Mouse (Mus musculus) spleen, embryonic (tissue): ENCODE measurements around the gene Tspan33.

Experiments
- CTCF ChIA-PET: fragments of 350-600 bp; sonication (Branson Sonifier 250); formaldehyde crosslinking; loops from one replicate; lab custom pipeline; 2022; lab: Charles Lee

Gene Tspan33

DNA sequence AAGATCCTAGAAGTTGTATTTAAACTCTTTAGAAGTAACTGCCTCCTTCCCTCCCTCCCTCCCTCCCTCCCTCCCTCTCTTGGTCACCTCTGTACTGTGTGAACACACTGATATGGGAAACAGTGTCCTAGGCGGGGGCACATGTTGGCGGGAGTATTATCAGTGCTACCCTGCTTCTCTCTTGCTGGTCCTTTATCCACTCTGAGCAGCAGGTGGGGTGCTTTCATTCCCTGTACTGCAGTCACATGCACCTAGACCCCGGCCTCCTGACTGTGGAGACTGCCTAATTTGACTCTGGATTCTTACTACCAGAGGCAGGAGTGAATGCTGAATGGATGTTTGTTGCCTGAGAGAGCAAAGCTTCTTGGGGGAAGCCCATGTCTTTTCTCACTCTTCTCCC lies 3.5 kb downstream of the Tspan33 start:
- CTCF ChIA-PET = no interaction called here

DNA sequence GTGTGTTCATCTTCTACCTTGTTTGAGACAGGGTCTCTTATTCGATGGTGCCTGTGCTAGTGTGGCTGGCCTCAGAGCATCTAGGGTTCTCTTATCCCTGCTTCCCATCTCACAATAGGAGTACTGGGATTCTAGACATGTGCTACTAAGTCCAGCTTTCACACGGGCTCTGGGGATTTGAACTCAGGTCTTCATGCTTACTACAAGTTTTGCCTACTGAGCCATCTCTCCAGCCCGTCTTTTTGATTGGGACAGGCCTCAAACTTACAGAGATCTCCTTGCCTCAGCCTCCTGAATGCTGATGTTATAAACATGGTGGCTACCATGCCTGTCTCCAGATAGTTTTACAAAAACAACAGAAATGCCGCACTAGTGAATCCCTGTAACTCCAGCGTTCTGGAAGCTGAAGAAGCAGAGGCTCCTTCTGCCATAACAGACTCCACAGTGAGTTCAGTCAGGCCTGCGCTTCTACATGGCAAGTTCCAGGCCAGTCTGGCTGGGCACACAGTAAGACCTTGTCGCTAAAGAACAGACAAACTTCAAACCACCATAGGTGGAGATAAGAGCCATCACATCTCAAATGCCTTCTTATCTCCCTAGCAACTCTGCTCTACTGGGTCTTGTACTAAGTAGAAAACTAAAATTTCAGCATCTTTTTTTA lies 5.2 kb downstream of the Tspan33 start:
- CTCF ChIA-PET = no interaction called here

DNA sequence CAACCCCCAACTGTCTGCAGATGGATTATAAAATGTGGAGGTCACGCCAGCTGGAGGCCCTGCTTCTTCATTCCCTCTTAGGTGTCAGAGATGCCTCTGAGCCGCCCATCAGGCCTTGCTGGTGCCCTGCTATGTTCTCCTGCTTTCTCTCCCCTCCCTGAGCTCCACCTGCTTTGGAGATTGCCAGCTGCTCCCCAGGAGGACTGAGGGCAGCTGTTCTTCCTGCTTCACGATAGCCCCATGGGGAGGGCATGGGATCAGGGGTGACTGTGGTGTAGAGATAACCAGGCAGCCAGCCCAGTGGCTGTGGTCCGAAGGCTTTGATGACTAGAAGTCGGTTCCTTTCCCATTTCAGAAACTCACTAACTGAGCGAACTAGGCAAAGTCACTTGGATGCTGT lies 7.0 kb downstream of the Tspan33 start:
- CTCF ChIA-PET = no interaction called here

DNA sequence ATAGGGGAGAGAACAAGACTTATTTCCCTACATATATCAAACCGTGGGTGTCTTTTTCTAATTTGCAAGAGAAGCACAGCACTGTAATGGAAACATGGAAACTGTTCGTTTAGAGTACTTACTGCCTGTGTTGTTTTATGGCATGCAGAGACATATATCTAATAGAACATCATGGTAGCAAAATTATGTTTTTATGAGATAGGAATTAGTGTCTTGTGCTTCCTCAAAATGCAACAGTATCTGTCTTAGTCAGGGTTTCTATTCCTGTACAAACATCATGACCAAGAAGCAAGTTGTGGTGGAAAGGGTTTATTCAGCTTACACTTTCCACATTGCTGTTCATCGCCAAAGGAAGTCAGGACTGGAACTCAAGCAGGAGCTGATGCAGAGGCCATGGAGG lies 8.1 kb downstream of the Tspan33 start:
- CTCF ChIA-PET = no interaction called here

DNA sequence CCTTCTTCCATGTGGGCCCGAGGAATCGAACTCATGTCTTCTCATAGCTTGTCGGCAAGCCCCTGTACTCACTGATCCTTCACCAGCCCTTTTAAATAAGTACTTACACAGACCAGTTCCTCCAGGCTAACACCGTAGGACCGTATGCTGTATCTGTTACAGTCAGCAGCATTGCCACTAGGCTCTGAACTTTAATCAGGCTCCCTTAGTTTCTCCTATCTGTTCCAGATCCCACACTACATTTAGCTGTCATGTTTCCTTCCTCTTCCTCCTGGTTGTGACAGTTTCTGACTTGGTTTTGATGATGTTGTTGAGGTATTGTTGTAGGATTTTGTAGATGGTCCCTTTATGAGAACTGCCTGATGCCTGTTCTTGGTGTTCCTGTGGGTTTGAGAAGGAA lies 10.1 kb downstream of the Tspan33 start:
- CTCF ChIA-PET = no interaction called here

DNA sequence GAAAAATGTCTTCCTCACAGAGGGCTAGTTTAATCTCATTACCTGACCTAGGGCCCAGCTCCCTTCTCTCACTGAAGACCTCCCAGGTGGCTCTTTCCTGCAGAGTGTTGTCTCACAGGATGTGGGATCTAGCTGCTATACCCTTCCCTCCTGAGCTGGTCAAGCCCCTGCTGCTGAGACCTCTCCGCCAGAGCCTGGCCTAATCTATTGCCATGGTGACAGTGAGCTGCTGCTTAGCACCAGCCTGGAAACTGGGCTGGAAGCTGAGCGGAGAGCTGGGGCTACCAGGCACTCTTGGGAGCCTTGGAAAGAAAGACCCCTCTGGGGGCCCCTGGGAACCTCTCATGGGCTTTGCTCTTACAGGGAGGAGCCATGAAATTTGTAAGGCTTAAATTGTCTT lies 13.9 kb downstream of the Tspan33 start:
- CTCF ChIA-PET = no interaction called here

DNA sequence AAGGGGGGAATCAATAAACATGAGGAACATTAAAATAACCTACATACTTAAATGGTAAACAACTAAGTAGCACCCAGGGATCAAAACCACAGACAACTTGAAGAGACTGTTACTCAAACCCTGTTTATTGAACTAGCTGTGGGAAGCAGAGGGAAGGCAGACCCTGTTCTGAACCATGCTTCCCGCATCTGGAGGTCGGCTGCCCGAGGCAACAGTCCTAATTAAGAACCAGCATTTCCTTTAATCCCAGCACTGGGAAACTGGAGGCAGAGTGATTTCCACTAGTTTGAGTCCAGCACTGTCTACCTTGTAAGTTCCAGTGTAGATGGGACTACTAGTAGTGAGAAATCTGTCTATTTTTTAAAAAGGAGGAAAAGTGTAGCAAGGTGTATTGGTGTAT lies 17.3 kb downstream of the Tspan33 start:
- CTCF ChIA-PET = no interaction called here

DNA sequence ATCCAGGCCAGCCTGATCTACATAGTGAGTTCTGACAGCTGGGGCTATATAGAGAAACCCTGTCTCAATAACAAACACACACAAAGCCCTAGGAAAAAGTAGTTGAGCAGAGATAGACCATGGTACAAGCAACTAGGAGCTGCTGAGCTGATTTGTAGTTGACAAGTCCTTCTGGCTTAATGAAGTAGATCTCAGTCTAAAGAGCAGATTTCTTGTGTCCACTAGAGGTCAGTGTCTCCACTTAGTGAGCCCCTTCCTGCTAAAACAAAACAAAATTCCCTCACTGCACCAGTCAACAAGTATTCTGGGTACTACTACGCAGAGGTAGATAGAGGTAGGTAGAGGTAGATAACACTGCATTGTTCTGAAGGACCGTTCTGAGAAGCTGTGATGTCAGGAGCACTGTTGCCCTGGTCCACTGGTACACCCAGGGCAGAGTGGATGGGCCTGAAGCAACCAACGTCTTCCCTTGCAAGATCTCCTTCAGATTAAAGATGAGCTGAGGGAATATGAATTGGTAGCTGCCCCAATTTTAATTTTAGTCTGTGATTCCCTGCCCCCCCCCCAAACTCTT lies 18.1 kb downstream of the Tspan33 start:
- CTCF ChIA-PET = interaction anchor here (0.6 to 1.2 kb wide), 3 partner anchors 23 to 1231 kb away, joined by 3 to 11 read pairs (median 3); no protein-coding TSS in a partner anchor

DNA sequence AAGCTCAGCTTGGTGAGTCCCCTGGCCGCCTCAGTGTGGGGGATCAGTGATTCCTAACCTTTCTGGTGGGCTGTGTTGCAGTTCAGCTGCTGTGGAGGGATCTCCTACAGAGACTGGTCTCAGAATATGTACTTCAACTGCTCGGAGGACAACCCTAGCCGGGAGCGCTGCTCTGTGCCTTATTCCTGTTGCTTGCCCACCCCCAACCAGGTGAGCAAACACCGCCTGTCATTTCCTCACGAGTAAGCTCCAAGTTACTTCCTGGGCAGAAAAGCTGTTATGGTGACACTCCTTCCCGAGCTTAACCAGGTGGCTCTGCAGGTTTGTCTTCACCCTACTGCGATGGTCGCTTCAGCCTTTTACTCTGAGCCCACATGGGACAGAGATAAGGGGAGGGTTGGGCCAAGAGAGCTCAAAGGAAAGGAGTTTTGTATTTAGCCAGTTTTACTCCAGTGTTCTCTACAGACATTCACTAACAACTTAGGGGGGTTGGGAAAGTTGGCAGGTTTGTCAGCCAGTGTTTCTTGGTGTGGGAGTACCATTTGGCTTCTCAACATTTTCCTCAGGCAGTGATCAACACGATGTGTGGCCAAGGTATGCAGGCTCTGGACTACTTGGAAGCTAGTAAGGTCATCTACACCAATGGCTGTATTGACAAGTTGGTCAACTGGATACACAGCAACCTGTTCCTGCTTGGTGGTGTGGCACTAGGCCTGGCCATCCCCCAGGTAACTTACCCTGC lies 22.8 kb downstream of the Tspan33 start:
- CTCF ChIA-PET = no interaction called here

DNA sequence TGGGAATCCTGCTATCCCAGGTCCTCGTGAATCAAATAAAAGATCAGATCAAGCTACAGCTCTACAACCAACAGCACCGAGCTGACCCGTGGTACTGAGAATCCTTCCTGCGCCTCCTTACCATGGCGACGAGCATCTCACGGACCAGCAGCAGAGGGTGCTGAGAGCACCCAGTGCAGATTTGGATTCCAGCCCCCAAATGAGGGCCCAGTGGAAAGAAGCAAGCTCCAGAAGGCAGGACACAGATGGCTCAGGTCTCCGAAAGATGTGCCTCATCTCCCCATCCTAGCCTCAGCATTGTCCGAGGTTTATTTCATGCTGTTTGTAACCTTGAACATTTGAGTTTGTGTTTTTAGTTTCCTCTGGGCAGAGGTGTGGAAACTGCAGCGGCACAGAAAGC lies 23.5 kb downstream of the Tspan33 start:
- CTCF ChIA-PET = no interaction called here

DNA sequence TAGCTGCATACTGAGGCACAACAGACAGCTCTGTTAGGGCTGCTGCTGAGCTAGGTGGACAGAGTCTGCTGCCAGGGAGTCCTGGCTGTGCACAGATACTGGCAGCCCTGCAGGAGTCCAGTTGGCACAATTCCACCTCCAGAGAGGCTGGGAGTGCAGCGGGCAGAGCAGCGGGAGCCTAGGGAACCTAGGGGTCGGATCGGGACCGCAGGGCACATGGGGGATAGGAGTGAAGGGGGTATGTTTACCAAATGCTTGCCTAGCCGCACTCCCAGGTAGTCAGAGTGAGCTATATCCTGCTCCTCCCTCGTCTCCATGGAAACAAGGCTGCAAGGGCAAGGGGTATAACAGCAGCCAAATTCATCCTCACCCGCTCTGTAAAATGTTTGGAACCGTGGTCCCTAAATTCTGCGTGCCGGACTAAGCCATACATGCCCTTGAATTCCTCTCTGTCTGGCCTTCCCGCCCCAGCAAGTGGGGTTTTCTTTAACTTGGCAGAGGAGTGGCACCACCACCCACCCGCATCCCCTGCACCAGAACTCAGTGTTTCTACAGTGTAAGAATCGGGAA lies 24.0 kb downstream of the Tspan33 start:
- CTCF ChIA-PET = no interaction called here

DNA sequence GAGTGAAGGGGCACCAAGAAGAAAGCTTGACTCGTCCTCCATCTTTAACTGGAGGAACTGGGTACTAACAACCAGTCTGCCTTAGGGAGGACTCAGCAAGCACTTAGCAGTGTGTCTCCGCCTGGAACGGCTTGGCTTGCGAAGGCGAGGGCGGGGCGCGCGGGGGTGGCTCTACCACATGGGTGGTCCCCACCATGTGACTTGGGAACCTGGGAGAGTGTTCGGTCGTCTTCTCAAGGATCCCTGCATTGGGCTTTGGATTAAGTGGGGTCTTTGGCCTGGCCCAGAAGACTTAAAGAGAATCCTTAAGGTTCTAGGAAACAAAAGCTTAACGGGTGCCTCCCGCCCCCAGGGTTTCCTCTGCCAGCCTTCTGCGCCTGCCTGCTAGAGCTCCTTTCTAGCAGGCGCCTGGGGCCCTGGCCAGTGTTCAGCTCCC lies 24.9 kb downstream of the Tspan33 start:
- CTCF ChIA-PET = no interaction called here

DNA sequence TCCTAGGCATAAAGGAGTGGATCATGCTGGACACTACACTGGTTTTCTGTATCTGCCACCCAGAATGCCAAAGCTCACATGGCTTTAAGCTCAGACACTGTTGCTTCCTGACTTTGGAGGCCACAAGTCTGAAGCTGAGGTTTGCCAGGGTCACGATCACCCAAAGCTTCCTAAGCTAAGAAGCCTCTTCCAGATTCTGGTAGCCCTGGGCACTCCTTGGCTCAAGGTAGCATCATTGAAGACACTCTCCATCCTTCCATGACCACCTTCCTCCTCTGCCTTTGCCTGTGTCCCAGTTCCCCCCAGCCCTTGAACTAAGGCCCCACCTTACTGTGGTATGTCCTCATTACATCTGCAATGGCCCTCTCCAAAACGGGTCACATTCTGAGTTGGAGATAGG lies 27.9 kb downstream of the Tspan33 start:
- CTCF ChIA-PET = no interaction called here

DNA sequence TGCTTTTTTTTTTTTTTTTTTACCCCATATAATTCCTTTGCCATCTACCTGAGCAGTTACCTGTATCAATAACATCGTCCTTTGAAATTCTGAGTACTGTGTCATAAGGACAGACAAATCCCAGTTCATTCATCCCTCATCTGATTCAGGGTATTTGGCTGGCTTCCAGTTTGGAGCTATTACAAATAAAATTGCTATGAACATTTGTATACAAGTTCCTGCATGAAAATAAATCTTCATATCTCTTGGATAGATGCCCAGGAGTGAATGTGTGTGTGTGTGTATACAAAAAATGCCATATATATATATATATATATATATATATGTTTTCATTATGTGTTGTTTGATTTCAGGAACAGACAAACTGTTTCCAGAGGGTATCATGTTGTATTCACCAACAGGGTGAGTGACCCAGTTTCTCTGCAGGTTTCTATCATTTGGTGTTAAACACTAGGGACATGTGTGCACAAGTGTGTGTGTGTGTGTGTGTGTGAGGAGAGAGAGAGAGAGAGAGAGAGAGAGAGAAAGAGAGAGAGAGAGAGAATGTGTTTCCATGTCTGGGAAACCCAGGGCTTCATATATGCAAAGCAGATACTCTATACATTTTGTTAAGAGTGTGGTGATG lies 32.7 kb downstream of the Tspan33 start:
- CTCF ChIA-PET = no interaction called here

DNA sequence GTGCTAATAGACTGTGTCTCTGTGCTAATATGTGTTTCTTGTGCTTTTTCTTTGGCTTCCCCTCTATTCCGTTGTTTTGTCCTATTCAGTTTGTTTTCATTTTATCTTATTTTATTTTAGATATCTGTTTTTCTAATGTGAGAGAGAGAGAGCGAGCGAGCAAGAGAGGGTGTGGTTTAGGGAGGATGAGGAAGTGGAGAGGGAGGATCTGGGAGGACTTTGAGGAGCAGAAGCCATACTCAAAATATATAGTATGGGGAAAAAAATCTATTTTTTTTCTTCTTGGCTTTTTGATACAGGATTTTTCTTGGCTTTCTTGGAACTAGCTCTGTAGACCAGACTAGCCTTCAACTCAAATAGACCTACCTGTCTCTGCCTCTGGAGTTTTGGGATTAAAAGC lies 34.0 kb downstream of the Tspan33 start:
- CTCF ChIA-PET = no interaction called here

DNA sequence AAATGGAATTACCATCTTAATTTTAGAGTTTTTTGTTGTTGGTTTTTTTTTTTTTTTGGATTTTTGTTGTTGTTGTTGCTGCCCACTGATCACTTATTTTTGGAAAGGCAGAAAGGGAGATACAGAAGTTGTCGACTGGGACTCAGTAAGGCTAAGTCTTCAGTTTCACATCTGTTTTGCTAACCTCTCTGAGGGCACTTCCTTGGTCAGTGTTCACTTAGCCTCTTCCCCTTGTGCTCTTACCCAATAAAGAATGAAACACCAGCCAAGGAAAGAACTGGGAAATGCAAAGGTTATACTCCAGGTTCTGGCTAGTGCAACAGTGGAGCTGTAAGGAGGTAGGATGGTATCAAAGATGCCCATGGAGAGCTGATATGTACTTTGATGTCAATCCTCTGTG lies 35.5 kb downstream of the Tspan33 start:
- CTCF ChIA-PET = no interaction called here

DNA sequence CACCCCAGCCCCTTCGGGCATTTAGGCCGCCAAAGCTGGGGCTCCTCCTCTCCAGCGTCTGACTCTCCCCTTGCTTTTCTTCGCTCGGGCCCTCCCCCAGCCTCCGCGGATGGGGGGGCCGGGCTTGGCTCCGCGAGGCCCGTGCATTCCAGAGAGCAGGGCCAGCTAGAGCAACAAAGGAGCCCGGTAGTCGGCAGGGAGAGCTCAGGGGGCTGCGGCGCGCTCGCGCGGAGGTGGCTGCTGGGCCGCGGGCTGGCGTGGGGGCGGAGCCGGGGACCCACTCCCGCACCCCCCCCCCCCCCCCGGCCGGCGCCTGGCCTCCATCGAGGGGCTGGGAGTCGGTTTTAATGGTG lies 41.3 kb downstream of the Tspan33 start, which contains the start of gene Smo:
TSS of gene Smo (plus strand) at position 168 of the 353 bp plus-strand sequence.
- CTCF ChIA-PET = no interaction called here

DNA sequence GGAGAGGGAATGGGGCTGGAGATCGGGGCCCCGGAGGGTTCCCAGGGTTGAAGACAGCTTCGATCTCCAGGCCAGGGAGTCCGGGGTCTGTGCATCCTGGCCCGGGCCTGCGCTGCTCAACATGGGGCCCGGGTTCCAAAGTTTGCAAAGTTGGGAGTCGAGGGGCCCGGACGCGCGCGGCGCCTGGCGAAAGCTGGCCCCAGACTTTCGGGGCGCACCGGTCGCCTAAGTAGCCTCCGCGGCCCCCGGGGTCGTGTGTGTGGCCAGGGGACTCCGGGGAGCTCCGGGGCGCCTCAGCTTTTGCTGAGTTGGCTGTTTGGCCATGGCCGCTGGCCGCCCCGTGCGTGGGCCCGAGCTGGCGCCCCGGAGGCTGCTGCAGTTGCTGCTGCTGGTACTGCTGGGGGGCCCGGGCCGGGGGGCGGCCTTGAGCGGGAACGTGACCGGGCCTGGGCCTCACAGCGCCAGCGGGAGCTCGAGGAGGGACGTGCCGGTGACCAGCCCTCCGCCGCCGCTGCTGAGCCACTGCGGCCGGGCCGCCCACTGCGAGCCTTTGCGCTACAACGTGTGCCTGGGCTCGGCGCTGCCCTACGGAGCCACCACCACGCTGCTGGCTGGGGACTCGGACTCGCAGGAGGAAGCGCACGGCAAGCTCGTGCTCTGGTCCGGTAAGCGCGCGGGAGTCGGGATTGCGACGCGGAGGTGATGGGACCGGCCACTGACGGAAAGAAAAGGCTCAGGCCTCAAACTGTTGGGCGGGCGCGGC lies 41.8 kb downstream of the Tspan33 start:
- CTCF ChIA-PET = no interaction called here

DNA sequence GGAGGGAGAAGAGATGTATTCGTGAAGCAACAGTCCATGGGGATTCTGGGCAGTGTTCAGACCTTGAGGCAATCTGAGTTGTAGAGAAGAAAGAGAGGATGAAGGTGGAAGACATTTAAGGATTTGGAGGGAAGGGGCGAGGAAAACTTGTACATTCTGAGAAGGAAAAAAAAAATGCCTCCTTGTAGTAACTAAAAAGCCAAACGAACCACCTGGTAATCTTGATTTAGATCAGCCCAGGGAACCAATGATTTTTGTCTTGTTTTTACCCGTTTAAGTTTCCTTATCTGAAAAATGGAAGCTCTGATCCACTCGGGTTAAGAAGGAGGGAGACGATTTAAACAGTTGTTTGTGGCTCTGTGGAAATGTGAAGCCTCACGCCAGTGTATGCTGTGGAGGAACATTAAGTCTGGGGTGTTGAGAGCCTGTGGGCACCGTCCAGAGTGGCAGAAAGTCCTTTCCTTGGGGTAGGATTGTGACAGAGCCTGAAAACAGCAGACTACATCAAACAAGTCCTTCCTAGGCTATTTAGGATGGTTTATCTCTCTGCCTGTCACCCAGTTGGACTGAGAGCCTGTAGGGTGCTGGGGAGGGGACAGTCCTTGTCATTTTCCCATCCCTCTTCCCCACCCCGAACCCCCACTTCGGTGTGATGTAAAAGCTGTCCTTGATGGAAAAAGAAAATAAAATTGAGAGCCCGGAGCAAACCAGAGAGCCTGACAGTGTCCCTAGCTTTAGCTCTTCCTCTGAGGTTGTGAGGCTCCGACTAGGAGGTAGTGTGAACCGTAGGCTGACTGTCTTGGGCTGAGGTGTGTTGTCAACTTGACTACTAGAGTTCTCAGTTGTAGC lies 42.8 kb downstream of the Tspan33 start:
- CTCF ChIA-PET = no interaction called here

DNA sequence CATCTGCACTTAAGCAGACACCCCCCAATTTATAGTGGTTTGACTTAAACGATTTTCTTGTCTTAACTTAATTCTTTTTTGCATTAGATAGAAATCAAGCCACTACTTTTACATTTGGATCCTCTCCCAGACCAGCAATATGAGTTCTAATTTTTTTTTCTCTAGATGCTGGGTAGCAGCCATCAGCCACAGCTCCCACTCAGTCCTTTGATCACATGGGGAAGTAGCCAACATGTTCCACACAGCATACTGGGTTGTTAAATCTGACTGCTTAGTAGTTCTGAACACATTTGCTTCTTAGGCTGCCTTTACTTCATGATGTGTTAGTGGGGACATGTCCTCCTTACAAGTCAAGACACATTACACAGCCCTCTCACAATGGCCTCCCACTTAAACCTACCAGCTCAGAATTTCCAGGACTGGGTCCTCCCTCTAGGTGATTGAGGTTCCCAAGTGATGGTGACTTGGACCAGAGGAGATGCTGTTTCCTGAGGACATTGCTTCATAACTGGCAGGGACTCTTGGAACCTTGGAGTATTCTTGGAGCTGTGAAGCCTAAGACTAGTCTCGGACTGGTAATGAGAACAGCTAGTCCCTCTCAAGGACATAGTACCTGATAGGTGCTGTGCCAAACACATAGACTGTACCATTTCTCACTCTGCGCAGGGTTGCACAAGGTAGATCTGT lies 57.6 kb downstream of the Tspan33 start:
- CTCF ChIA-PET = no interaction called here
